Mouse (Mus musculus): Measurements from ENCODE around the gene Gm5127.

DNA sequence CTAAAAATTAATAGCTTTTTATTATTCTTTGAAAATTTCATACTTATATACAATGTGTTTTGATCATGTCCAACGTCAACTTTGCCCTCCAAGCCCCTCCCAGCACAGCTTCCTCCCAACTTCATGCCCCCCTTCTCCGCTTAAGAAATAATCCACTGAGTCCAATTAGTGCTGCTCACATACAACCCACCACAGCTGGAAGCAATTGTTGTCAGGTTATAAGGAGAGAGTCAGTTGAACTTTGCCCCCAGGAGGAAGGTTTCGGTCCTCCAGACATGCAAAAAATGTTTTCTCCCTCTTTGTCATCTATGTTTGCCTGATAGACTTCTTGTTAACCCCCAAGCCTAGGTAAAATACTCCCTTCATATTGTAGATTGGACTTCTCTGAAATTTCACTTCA is 4.0 kb upstream of the Gm5127 start:
- TF ChIP-seq CTCF (IDR thresholded peaks at IDR 0.05; ENCODE audit: low read depth, low read length) (no peak), GATA1 (IDR thresholded peaks at IDR 0.05; ENCODE audit: borderline replicate concordance, low read length) (no peak)

Data from G1E (cell line).